Mouse (Mus musculus) MEL (cell line): Measurements from ENCODE around the gene Crim1. TPM values are rescaled to one million over a fixed set of nuclear protein-coding genes. Genes with fewer than 3 reads are reported as not detected.

ENCODE experiments used
- DNase-seq: peaks from one replicate; pipeline ENCODE4 v3.0.0; 2011; ENCODE audit warnings: low read depth, low spot score
- H3K27ac ChIP-seq: 2 replicates; pipeline ENCODE4 v1.5.1; 2012; ENCODE audit warnings: low read depth, mild to moderate bottlenecking, control low read depth, low read length, moderate library complexity; ENCODE audit not compliant: control insufficient read depth
- H3K27me3 ChIP-seq, 2 experiments: fragments of 150-350 bp in 1 of 2; sonication (generic) in 1 of 2; 2 replicates each; pipeline ENCODE4 v1.6.1; 2012; ENCODE audit warnings: low read length in 2 of 2, mild to moderate bottlenecking in 2 of 2, improper control_type of control experiment in 1 of 2, moderate library complexity in 1 of 2; ENCODE audit not compliant: insufficient read depth in 2 of 2, control insufficient read depth in 1 of 2
- H3K36me3 ChIP-seq, 2 experiments: 2 replicates each; pipeline ENCODE4 v1.6.1; 2012 to 2014; ENCODE audit warnings: low read length in 2 of 2, improper control_type of control experiment in 1 of 2, inconsistent platforms in 1 of 2, mild to moderate bottlenecking in 1 of 2; ENCODE audit not compliant: insufficient read depth in 2 of 2, control insufficient read depth in 1 of 2
- H3K4me1 ChIP-seq, 2 experiments: fragments of 150-350 bp in 1 of 2; sonication (generic) in 1 of 2; 2 replicates each; pipeline ENCODE4 v1.6.1; 2012; ENCODE audit warnings: low read length in 2 of 2, improper control_type of control experiment in 1 of 2, mild to moderate bottlenecking in 1 of 2; ENCODE audit not compliant: insufficient read depth in 2 of 2, control insufficient read depth in 1 of 2
- H3K4me3 ChIP-seq, 2 experiments: fragments of 150-350 bp in 1 of 2; sonication (generic) in 1 of 2; 2 replicates each; pipeline ENCODE4 v1.5.1; 2012; ENCODE audit warnings: low read depth in 2 of 2, low read length in 2 of 2, mild to moderate bottlenecking in 2 of 2, moderate library complexity in 2 of 2, control low read depth in 1 of 2, improper control_type of control experiment in 1 of 2; ENCODE audit not compliant: control insufficient read depth in 1 of 2, insufficient read depth in 1 of 2
- H3K79me2 ChIP-seq: 2 replicates; pipeline ENCODE4 v1.6.1; 2012; ENCODE audit warnings: mild to moderate bottlenecking, low read length, moderate library complexity; ENCODE audit not compliant: control insufficient read depth, poor library complexity, insufficient read depth
- H3K9ac ChIP-seq: 2 replicates; pipeline ENCODE4 v1.6.1; 2012; ENCODE audit warnings: low read depth, mild to moderate bottlenecking, control low read depth, low read length, moderate library complexity; ENCODE audit not compliant: control insufficient read depth, poor library complexity, severe bottlenecking
- H3K9me3 ChIP-seq: fragments of 150-350 bp; sonication (generic); replicated peaks from 2 replicates; pipeline ENCODE4 v1.6.1; 2012; ENCODE audit warnings: mild to moderate bottlenecking, low read length, improper control_type of control experiment, moderate library complexity; ENCODE audit not compliant: insufficient read depth
- CHD1 ChIP-seq: IDR thresholded peaks from 2 replicates; pipeline ENCODE4 v1.6.1; 2012; ENCODE audit warnings: low read depth, mild to moderate bottlenecking, inconsistent platforms, low read length, improper control_type of control experiment
- CTCF ChIP-seq, 3 experiments: IDR thresholded peaks in 2 of 3; conservative IDR thresholded peaks in 1 of 3; 2 replicates each; pipeline ENCODE4 v1.5.1; 2011 to 2012; ENCODE audit warnings: low read length in 3 of 3, low read depth in 2 of 3, mild to moderate bottlenecking in 2 of 3, improper control_type of control experiment in 1 of 3, inconsistent platforms in 1 of 3, mixed read lengths in 1 of 3, moderate library complexity in 1 of 3; ENCODE audit not compliant: control insufficient read depth in 1 of 3, insufficient read depth in 1 of 3, poor library complexity in 1 of 3, severe bottlenecking in 1 of 3
- E2F4 ChIP-seq: IDR thresholded peaks from 2 replicates; pipeline ENCODE4 v1.6.1; 2011; ENCODE audit warnings: low read depth, low read length, improper control_type of control experiment, borderline replicate concordance
- ELF1 ChIP-seq: IDR thresholded peaks from 2 replicates; pipeline ENCODE4 v1.6.1; 2014; ENCODE audit warnings: low read depth, mild to moderate bottlenecking, inconsistent platforms, low read length, improper control_type of control experiment, moderate library complexity
- EP300 ChIP-seq, 2 experiments: IDR thresholded peaks; 2 replicates each; pipeline ENCODE4 v1.6.1; 2011; ENCODE audit warnings: improper control_type of control experiment in 2 of 2, low read length in 2 of 2, low read depth in 1 of 2, mild to moderate bottlenecking in 1 of 2
- GABPA ChIP-seq: IDR thresholded peaks from 2 replicates; pipeline ENCODE4 v1.6.1; 2012; ENCODE audit warnings: low read depth, mild to moderate bottlenecking, inconsistent platforms, low read length, improper control_type of control experiment, moderate library complexity
- GATA1 ChIP-seq: IDR thresholded peaks from 2 replicates; pipeline ENCODE4 v1.6.1; 2011; ENCODE audit warnings: low read depth, low read length, improper control_type of control experiment
- MAFK ChIP-seq: IDR thresholded peaks from 2 replicates; pipeline ENCODE4 v1.6.1; 2011; ENCODE audit warnings: low read depth, mild to moderate bottlenecking, low read length, improper control_type of control experiment, borderline replicate concordance
- MYB ChIP-seq: IDR thresholded peaks from 2 replicates; pipeline ENCODE4 v1.6.1; 2011; ENCODE audit warnings: mild to moderate bottlenecking, low read depth, low read length, improper control_type of control experiment
- MYC ChIP-seq: IDR thresholded peaks from 2 replicates; pipeline ENCODE4 v1.6.1; 2011; ENCODE audit warnings: low read depth, mild to moderate bottlenecking, low read length, improper control_type of control experiment, moderate library complexity
- NRF1 ChIP-seq: IDR thresholded peaks from 2 replicates; pipeline ENCODE4 v1.6.1; 2014; ENCODE audit warnings: low read depth, mild to moderate bottlenecking, inconsistent platforms, low read length, improper control_type of control experiment, moderate library complexity; ENCODE audit not compliant: poor library complexity, insufficient read depth, severe bottlenecking
- POLR2AphosphoS5 ChIP-seq: IDR thresholded peaks from 2 replicates; pipeline ENCODE4 v1.6.1; 2012; ENCODE audit warnings: low read depth, borderline replicate concordance, mild to moderate bottlenecking, inconsistent platforms, low read length, moderate library complexity, mixed read lengths
- RAD21 ChIP-seq: IDR thresholded peaks from 2 replicates; pipeline ENCODE4 v1.6.1; 2011; ENCODE audit warnings: mild to moderate bottlenecking, low read depth, low read length, improper control_type of control experiment
- RCOR1 ChIP-seq: IDR thresholded peaks from 2 replicates; pipeline ENCODE4 v1.6.1; 2012; ENCODE audit warnings: low read depth, mild to moderate bottlenecking, inconsistent platforms, low read length, improper control_type of control experiment
- SIN3A ChIP-seq: IDR thresholded peaks from 2 replicates; pipeline ENCODE4 v1.6.1; 2012; ENCODE audit warnings: low read length, improper control_type of control experiment, inconsistent platforms
- TBP ChIP-seq: IDR thresholded peaks from 2 replicates; pipeline ENCODE4 v1.8.0; 2011; ENCODE audit warnings: low read depth, low read length, improper control_type of control experiment
- TCF12 ChIP-seq: IDR thresholded peaks from 2 replicates; pipeline ENCODE4 v1.6.1; 2014; ENCODE audit warnings: low read depth, mild to moderate bottlenecking, inconsistent platforms, low read length, improper control_type of control experiment, moderate library complexity
- USF2 ChIP-seq, 2 experiments: IDR thresholded peaks; 2 replicates each; pipeline ENCODE4 v1.6.1; 2011 to 2012; ENCODE audit warnings: improper control_type of control experiment in 2 of 2, low read length in 2 of 2, borderline replicate concordance in 1 of 2, inconsistent platforms in 1 of 2, low read depth in 1 of 2, mild to moderate bottlenecking in 1 of 2; ENCODE audit not compliant: insufficient read depth in 1 of 2
- ZMIZ1 ChIP-seq: IDR thresholded peaks from 2 replicates; pipeline ENCODE4 v1.6.1; 2012; ENCODE audit warnings: low read depth, mild to moderate bottlenecking, inconsistent platforms, low read length, improper control_type of control experiment, moderate library complexity
- ZNF384 ChIP-seq: IDR thresholded peaks from 2 replicates; pipeline ENCODE4 v1.6.1; 2012; ENCODE audit warnings: low read depth, mild to moderate bottlenecking, inconsistent platforms, low read length, improper control_type of control experiment
- polyA plus RNA-seq, 2 experiments: library from polyadenylated mRNA; stranded (reverse) in 1 of 2; unstranded in 1 of 2; fragments of >175 nt in 1 of 2; fragments of >200 nt in 1 of 2; gene quantifications; 2 replicates each; pipeline versions ENCODE4 v1.2.1 to v1.2.4; 2012; ENCODE audit warnings: low replicate concordance in 2 of 2, low read depth in 1 of 2; ENCODE audit not compliant: insufficient read length in 2 of 2, insufficient read depth in 1 of 2, missing spikeins in 1 of 2
- total RNA-seq: library from RNA; depleted of rRNA; stranded (reverse); fragments of 300-350 nt; gene quantifications from 2 replicates; pipeline ENCODE4 v1.2.3, GENCODE M21; 2012

The Crim1 gene
- total and polyA plus RNA-seq, 3 experiments = not detected

DNA sequence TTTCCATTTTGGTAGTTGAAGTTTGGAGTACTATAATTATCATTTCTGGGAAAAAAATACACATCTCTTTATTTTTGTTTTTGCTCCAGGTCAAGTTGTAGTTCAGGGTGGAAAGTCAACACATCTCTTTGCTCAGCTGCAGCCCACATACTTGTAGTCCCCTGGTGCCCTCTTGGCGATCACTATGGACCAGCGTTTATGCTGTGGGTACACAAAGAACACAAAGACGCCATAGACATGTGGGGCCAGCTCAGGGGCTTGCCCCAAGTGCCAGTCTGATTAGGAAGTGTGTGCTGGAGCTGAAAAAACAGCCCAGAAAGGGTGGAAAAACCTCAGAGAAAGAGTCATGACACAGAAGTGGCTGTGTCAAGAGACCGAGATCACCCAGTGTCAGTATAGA, 68.5 kb downstream of the Crim1 start:
- TF ChIP-seq CHD1 (no peak), TCF12 (no peak), ZNF384 (no peak), GABPA (no peak), USF2 (IDR thresholded peaks at IDR 0.05; ENCODE audit: borderline replicate concordance in 1 of 2, insufficient read depth in 1 of 2, low read depth in 1 of 2, low read length in 2 of 2) (no peak), SIN3A (no peak), EP300 (IDR thresholded peaks at IDR 0.05; ENCODE audit: low read depth in 1 of 2, low read length in 2 of 2) (no peak), MAFK (no peak), RAD21 (no peak), GATA1 (no peak), TBP (no peak), E2F4 (no peak), RCOR1 (no peak), CTCF (IDR thresholded peaks at IDR 0.05 in 2 of 3, conservative IDR thresholded peaks at IDR 0.05 in 1 of 3; ENCODE audit: control insufficient read depth in 1 of 3, insufficient read depth in 1 of 3, low read depth in 2 of 3, low read length in 3 of 3, poor library complexity in 1 of 3, severe bottlenecking in 1 of 3) (no peak)
- TF ChIP-seq, all 39 proteins: peak for 0
- Histone ChIP-seq H3K36me3 (no peaks in the 10 kb centered on the region), H3K27ac (no peak overlapping the region), H3K9ac (no peak overlapping the region), H3K27me3 (no peaks in the 10 kb centered on the region), H3K4me1 (no peaks in the 10 kb centered on the region), H3K4me3 (no peak overlapping the region), H3K79me2 (no peaks in the 10 kb centered on the region), H3K9me3 (no peaks in the 10 kb centered on the region)
- DNase-seq = no peak

DNA sequence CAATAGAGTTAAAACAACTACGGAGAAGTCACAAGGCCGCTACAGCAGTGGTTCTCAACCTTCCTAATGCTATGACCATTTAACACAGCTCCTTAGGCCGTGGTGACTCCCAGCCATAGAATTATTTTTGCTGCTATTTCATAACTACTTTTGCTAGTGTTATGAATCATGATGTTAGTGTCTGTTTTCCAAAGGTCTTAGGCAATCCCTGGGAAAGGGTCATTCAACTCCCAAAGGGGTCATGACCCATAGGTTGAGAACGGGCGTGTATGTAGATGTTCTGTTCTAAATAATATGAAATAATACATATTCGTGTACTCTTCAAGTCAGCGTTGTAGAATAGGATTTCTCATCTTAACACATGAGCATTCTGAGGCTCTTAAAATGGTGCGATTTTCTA, 69.3 kb downstream of the Crim1 start:
- Histone ChIP-seq H3K4me1 (no peaks in the 10 kb centered on the region), H3K27ac (no peak overlapping the region), H3K9ac (no peak overlapping the region), H3K9me3 (no peaks in the 10 kb centered on the region), H3K36me3 (no peaks in the 10 kb centered on the region), H3K4me3 (no peak overlapping the region), H3K27me3 (no peaks in the 10 kb centered on the region), H3K79me2 (no peaks in the 10 kb centered on the region)
- DNase-seq = no peak
- TF ChIP-seq MYC = no peak
- TF ChIP-seq ELF1 = no peak
- TF ChIP-seq GATA1 = no peak
- TF ChIP-seq ZMIZ1 = no peak
- TF ChIP-seq RCOR1 = no peak
- TF ChIP-seq GABPA = no peak
- TF ChIP-seq MYB = no peak
- TF ChIP-seq TCF12 = no peak
- TF ChIP-seq NRF1 = no peak
- TF ChIP-seq POLR2AphosphoS5 = no peak
- TF ChIP-seq RAD21 = no peak
- TF ChIP-seq SIN3A = no peak
